10 mouse cellular contexts compared by ENCODE assay signal in genomic region chr14:25593876-25594275, GRCm38 (mm10).
DNase-seq lines count a peak whose midpoint lies in the region; ATAC-seq and TF ChIP-seq lines count a peak whose summit lies in the region.
"Had no signal": no experiment of that assay in that cellular context is flagged by ENCODE, and none has a peak within 500 bp of the region (broad histone marks: within the 10 kb centered on the region; RNA-seq: fewer than 3 reads in every experiment).

No protein-coding gene starts in this region.

- H3K4me2 ChIP-seq in kidney, postnatal 0 days (ENCODE audit: low read length) = no peak overlapping the region
- no peak overlapping the region for H3K4me2 ChIP-seq in forebrain, postnatal 0 days (ENCODE audit: low read depth)
- H3K4me2 ChIP-seq in midbrain, embryonic 12.5 days (replicated peaks) = no peak overlapping the region

- no peak for TF ChIP-seq CTCF in kidney, postnatal 0 days (IDR thresholded peaks at IDR 0.05; ENCODE audit: low read depth)
- TF ChIP-seq CTCF in kidney, adult 2 months (conservative IDR thresholded peaks at IDR 0.05; ENCODE audit: insufficient read depth, insufficient read length, low read depth, low read length) = no peak
- no peak for TF ChIP-seq CTCF in forebrain, postnatal 0 days (IDR thresholded peaks at IDR 0.05; ENCODE audit: low read depth)

- no peak for ATAC-seq in kidney, postnatal 0 days (replicated peaks; ENCODE audit: low FRiP score, low read depth)
- peak; percentile 22; the same call in 1 of the 2 replicates for ATAC-seq in forebrain, postnatal 0 days
- ATAC-seq in midbrain, embryonic 12.5 days (ENCODE audit: low FRiP score, low read depth) = no peak
- ATAC-seq: activated CD4-positive, CD25-positive, alpha-beta regulatory T cell, adult 4 months had no signal

- H3K4me3 ChIP-seq in kidney, postnatal 0 days (replicated peaks; ENCODE audit: low read depth, low read length) = no peak overlapping the region
- no peak overlapping the region for H3K4me3 ChIP-seq in kidney, adult 2 months (ENCODE audit: insufficient read depth, low read depth, low read length)
- H3K4me3 ChIP-seq in forebrain, postnatal 0 days (ENCODE audit: low read depth, low read length) = no peak overlapping the region
- no peak overlapping the region for H3K4me3 ChIP-seq in midbrain, embryonic 12.5 days

- TF ChIP-seq POLR2A in kidney, adult 2 months (IDR thresholded peaks at IDR 0.05; ENCODE audit: low read depth, low read length) = no peak

- H3K9me3 ChIP-seq in kidney, postnatal 0 days (replicated peaks; ENCODE audit: low read length) = no peaks in the 10 kb centered on the region
- H3K9me3 ChIP-seq in forebrain, postnatal 0 days (ENCODE audit: low read length) = no peaks in the 10 kb centered on the region
- no peaks in the 10 kb centered on the region for H3K9me3 ChIP-seq in midbrain, embryonic 12.5 days

- peaks cover 7% of the 10 kb centered on the region; the same call in 1 of the 2 replicates for H3K4me1 ChIP-seq in kidney, postnatal 0 days (replicated peaks; ENCODE audit: insufficient read depth, low read length)
- peaks cover 8% of the 10 kb centered on the region; the same call in 1 of the 2 replicates for H3K4me1 ChIP-seq in kidney, adult 2 months (ENCODE audit: control insufficient read depth, insufficient read depth, low read length)
- peaks cover 20% of the 10 kb centered on the region for H3K4me1 ChIP-seq in forebrain, postnatal 0 days (ENCODE audit: insufficient read depth)
- peaks cover 51% of the 10 kb centered on the region for H3K4me1 ChIP-seq in midbrain, embryonic 12.5 days

- WGBS in kidney, postnatal 0 days = 70% methylated on average over 8 of the region's 8 CpGs
- 77% methylated on average over 8 of the region's 8 CpGs for WGBS in kidney, adult 2 months
- 50% methylated on average over 8 of the region's 8 CpGs for WGBS in forebrain, postnatal 0 days
- WGBS in midbrain, embryonic 12.5 days = 72% methylated on average over 8 of the region's 8 CpGs

- H3K27ac ChIP-seq in kidney, postnatal 0 days = no peak overlapping the region
- no peak overlapping the region for H3K27ac ChIP-seq in kidney, adult 2 months (ENCODE audit: insufficient read depth, low read depth, low read length)
- peak overlapping the region; percentile 35; the same call in 1 of the 2 replicates for H3K27ac ChIP-seq in forebrain, postnatal 0 days (ENCODE audit: low read depth, low read length)
- peak overlapping the region; percentile 61 for H3K27ac ChIP-seq in midbrain, embryonic 12.5 days (replicated peaks)

- DNase-seq in kidney, postnatal 0 days (ENCODE audit: low spot score) = no peak
- DNase-seq in kidney, adult 2 months = no peak
- DNase-seq in MN1 (ENCODE audit: low spot score) = peak; percentile 75
- DNase-seq in forebrain, postnatal 0 days = peak; percentile 57
- no peak for DNase-seq in cerebellum, adult 11-12 months
- DNase-seq in adrenal gland, postnatal 25 days = no peak
- no peak for DNase-seq in heart, adult 9 months (ENCODE audit: low spot score in 2 of 2)
- DNase-seq: gastrocnemius, postnatal 25 days had no signal

- H3K27me3 ChIP-seq in kidney, postnatal 0 days (ENCODE audit: insufficient read depth, low read length) = no peaks in the 10 kb centered on the region
- no peaks in the 10 kb centered on the region for H3K27me3 ChIP-seq in kidney, adult 2 months (replicated peaks; ENCODE audit: control insufficient read depth, insufficient read depth, low read length)
- H3K27me3 ChIP-seq in forebrain, postnatal 0 days (ENCODE audit: insufficient read depth, low read length) = no peaks in the 10 kb centered on the region
- no peaks in the 10 kb centered on the region for H3K27me3 ChIP-seq in midbrain, embryonic 12.5 days

- H3K9ac ChIP-seq in kidney, postnatal 0 days (ENCODE audit: low read depth, low read length) = 0 out of 2 replicates have a peak overlapping the region, but pooled peaks have one; percentile 6
- 0 out of 2 replicates have a peak overlapping the region, but pooled peaks have one; percentile 2 for H3K9ac ChIP-seq in forebrain, postnatal 0 days
- 0 out of 2 replicates have a peak overlapping the region, but pooled peaks have one; percentile 8 for H3K9ac ChIP-seq in midbrain, embryonic 12.5 days (replicated peaks)

- H3K36me3 ChIP-seq in kidney, postnatal 0 days (ENCODE audit: insufficient read depth, low read length) = peaks cover 18% of the 10 kb centered on the region; the same call in 1 of the 2 replicates
- H3K36me3 ChIP-seq in kidney, adult 2 months (ENCODE audit: control insufficient read depth, insufficient read depth, low read length) = no peaks in the 10 kb centered on the region
- no peaks in the 10 kb centered on the region; the same call in 1 of the 2 replicates for H3K36me3 ChIP-seq in forebrain, postnatal 0 days (ENCODE audit: insufficient read depth)
- H3K36me3 ChIP-seq in midbrain, embryonic 12.5 days = peaks cover 54% of the 10 kb centered on the region

Comparison
In these comparisons a context has a peak if more than half of its experiments do, and no peak if none do; other contexts are left out.
1. DNase-seq: peak in MN1 (single experiment) and forebrain, postnatal 0 days (single experiment); none in kidney, postnatal 0 days (single experiment), kidney, adult 2 months (single experiment), cerebellum, adult 11-12 months (single experiment), adrenal gland, postnatal 25 days (single experiment) and heart, adult 9 months (0 of 2).
2. H3K27ac ChIP-seq: peak in forebrain, postnatal 0 days (single experiment) and midbrain, embryonic 12.5 days (single experiment); none in kidney, postnatal 0 days (single experiment) and kidney, adult 2 months (single experiment).
3. Peak in every context shown above with its lines, with median percentiles within 50 percentile points of each other: H3K9ac ChIP-seq.